Mouse (Mus musculus) liver, postnatal 0 days (tissue): ENCODE results near the gene Chst11. TPM values are rescaled to one million over a fixed set of nuclear protein-coding genes. Genes with fewer than 3 reads are reported as not detected.

Experiments
- ATAC-seq: fragments of 200-750 bp; cut with Nextera tagmentation; 2 replicates; pipeline ENCODE4 v1.8.0; 2017; ENCODE audit warnings: mild to moderate bottlenecking, moderate library complexity
- DNase-seq: peaks from one replicate; pipeline ENCODE4 v3.0.0-alpha.2; 2016
- H3K27ac ChIP-seq: fragments of 300-500 bp; sonication (generic); 2 replicates; pipeline ENCODE4 v1.5.1; 2014; ENCODE audit warnings: antibody characterized with exemption, moderate library complexity, mild to moderate bottlenecking, low read depth
- H3K27me3 ChIP-seq: fragments of 300-500 bp; sonication (generic); 2 replicates; pipeline ENCODE4 v1.6.1; 2014; ENCODE audit warnings: low read length, control low read depth, mixed read lengths; ENCODE audit not compliant: insufficient read depth
- H3K36me3 ChIP-seq: fragments of 300-500 bp; sonication (generic); replicated peaks from 2 replicates; pipeline ENCODE4 v1.6.1; 2014; ENCODE audit warnings: mild to moderate bottlenecking, control low read depth, low read length, moderate library complexity, mixed read lengths; ENCODE audit not compliant: insufficient read depth
- H3K4me1 ChIP-seq: fragments of 300-500 bp; sonication (generic); 2 replicates; pipeline ENCODE4 v1.6.1; 2014; ENCODE audit warnings: antibody characterized with exemption, mild to moderate bottlenecking, control low read depth; ENCODE audit not compliant: insufficient read depth
- H3K4me2 ChIP-seq: fragments of 300-500 bp; sonication (generic); 2 replicates; pipeline ENCODE4 v1.6.1; 2014; ENCODE audit warnings: low read depth, mild to moderate bottlenecking, low read length, moderate library complexity, mixed read lengths
- H3K4me3 ChIP-seq: fragments of 300-500 bp; sonication (generic); 2 replicates; pipeline ENCODE4 v1.5.1; 2014; ENCODE audit warnings: low read depth, low read length
- H3K9ac ChIP-seq: fragments of 300-500 bp; sonication (generic); replicated peaks from 2 replicates; pipeline ENCODE4 v1.6.1; 2014; ENCODE audit warnings: mild to moderate bottlenecking, moderate library complexity
- H3K9me3 ChIP-seq: fragments of 300-500 bp; sonication (generic); 2 replicates; pipeline ENCODE4 v1.6.1; 2016; ENCODE audit warnings: mild to moderate bottlenecking, control low read depth, low read length, mixed read lengths
- CTCF ChIP-seq: sonication (generic); IDR thresholded peaks from 2 replicates; pipeline ENCODE4 v1.5.1; 2016; ENCODE audit warnings: antibody characterized with exemption, low read depth
- EP300 ChIP-seq: IDR thresholded peaks from 2 replicates; pipeline ENCODE4 v1.6.1; 2016; ENCODE audit warnings: antibody characterized with exemption, low read depth, mild to moderate bottlenecking
- WGBS: fragments of 180-500 bp; shearing (Covaris S2); extraction: QIAGEN DNeasy Blood & Tissue Kit; methylation state at CpG from one replicate; pipeline ENCODE4 v1.1.7; 2014; ENCODE audit not compliant: insufficient replicate concordance; 5-methylcytosine and 5-hydroxymethylcytosine counted together
- polyA plus RNA-seq: library from polyadenylated mRNA; unstranded; fragments of >200 nt; fragmentation: Nextera tagmentation; extraction: Ambion mirVana; gene quantifications from 2 replicates; pipeline ENCODE4 v1.2.1, GENCODE M21; 2015

The Chst11 gene
- polyA plus RNA-seq, 1 experiment from 2014 or later, result 0.40 TPM

DNA sequence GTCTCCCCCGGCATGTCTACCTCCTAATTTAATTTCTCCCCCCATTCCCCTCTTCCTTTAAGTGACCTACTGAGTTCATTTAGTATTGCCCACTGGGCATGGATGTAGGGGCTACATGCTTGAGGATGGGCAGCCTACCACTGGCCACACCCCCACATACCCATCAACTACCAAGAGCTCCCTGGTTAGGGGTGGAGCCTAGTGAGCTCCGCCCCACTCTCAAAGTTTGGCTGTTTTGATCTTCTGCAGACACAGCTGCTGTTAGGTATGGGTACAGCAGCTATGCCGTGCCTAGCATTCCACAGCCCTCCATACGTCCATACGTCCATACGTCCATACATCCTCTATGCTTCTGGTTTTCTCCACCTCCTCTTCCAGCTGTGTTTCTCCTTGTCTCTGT is 123.6 kb downstream of the Chst11 start:
- Histone ChIP-seq H3K27ac (no peak overlapping the region), H3K27me3 (no peaks in the 10 kb centered on the region), H3K4me3 (no peak overlapping the region), H3K4me2 (no peak overlapping the region), H3K4me1 (no peaks in the 10 kb centered on the region), H3K9ac (no peak overlapping the region), H3K9me3 (no peaks in the 10 kb centered on the region), H3K36me3 (no peaks in the 10 kb centered on the region)
- no peak for DNase-seq
- TF ChIP-seq EP300 (no peak), CTCF (no peak)
- 93% methylated on average over 6 of the region's 6 CpGs for WGBS
- no peak for ATAC-seq

DNA sequence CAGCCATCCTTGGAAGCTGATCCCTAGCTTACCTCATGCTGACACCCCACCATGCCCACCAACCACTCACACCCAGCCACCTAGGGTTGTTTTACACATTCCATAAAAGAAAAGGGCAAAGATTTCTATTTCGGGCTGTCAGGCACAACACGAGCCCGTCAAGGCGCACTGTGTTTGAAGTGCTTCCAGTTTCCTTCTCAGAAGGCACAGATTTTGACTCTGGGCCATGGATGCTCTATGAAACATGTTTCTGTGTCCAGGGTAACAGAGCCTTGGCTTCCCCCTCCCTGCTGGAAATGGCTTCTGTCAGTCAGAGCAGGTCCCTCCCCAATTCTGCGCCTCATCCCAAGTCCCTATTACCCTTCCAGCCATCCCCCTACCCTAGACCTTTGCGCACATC is 125.7 kb downstream of the Chst11 start:
- no peak for DNase-seq
- H3K9me3 ChIP-seq, result no peaks in the 10 kb centered on the region
- H3K27ac ChIP-seq, result no peak overlapping the region
- no peak for ATAC-seq
- H3K9ac ChIP-seq, result no peak overlapping the region
- WGBS, result 89% methylated on average over 6 of the region's 6 CpGs
- no peak overlapping the region for H3K4me3 ChIP-seq
- H3K27me3 ChIP-seq, result no peaks in the 10 kb centered on the region
- H3K4me1 ChIP-seq, result no peaks in the 10 kb centered on the region
- TF ChIP-seq EP300 (no peak), CTCF (no peak)
- no peaks in the 10 kb centered on the region for H3K36me3 ChIP-seq
- H3K4me2 ChIP-seq, result no peak overlapping the region

DNA sequence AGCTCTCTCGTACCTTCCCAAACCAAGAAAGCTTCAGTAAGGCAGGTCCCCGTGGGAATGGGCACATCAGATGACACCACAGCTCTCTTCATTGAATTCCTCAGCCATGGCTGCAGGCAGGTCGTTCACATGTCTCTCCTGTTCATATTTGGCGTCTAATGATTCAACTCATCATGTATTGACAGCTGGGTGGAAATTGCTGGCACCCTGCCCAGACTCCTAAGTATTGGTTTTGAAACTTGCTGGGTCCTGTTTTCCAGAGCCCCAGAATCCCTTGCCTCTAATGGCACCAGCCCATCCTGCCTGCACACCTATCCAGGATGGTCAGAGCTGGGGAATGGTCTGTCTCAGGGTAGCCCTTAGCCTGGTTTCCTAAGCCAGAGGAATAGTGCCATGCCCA is 127.0 kb downstream of the Chst11 start:
- 61% methylated on average over 4 of the region's 4 CpGs for WGBS
- H3K4me1 ChIP-seq, result no peaks in the 10 kb centered on the region; the same call in 1 of the 2 replicates
- no peak overlapping the region for H3K27ac ChIP-seq
- H3K4me3 ChIP-seq, result no peak overlapping the region
- ATAC-seq (no peak), DNase-seq (no peak)
- H3K4me2 ChIP-seq, result no peak overlapping the region
- no peaks in the 10 kb centered on the region for H3K27me3 ChIP-seq
- no peak overlapping the region for H3K9ac ChIP-seq
- no peaks in the 10 kb centered on the region for H3K36me3 ChIP-seq
- TF ChIP-seq CTCF (no peak), EP300 (no peak)
- no peaks in the 10 kb centered on the region for H3K9me3 ChIP-seq

DNA sequence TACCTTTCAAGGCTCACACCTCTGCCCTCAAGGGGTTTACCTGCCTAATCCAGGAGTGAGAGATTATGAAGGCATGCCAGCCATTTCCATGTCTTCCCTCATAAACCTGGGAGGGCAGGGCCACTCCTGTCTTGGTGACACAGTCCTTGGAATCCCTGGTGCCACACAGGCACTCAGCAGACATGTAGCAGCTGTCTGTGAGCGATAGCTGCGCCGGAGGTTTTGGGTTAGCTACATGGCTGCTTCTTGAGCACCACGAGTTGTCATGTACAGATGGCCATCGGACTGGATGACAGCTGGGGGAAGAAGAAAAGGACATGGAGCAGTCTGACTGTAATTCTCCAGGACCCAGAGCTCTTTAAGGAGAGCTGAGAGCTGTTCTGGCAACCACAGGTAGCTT is 129.3 kb downstream of the Chst11 start:
- DNase-seq (no peak), ATAC-seq (no peak)
- no peak for TF ChIP-seq CTCF

DNA sequence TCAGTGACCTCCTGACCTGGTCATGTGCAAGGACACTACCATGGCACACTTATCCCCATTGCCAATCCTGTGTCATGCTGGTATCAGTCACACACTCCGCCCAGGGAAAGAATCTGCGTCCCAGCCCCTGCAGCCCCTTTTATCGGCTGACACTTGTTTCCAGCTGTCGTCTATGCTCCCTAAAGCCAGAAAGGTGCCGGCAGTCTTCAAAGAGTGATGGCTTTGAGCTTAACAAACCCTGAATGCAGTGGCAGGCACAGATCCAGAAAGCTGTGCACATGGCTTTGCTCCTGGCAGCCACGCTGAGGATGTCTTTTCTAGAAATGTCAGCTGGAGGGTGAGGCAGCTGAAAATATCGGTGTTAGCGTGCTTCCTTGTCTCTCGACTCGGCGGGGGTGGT is 131.6 kb downstream of the Chst11 start:
- WGBS, result 55% methylated on average over 11 of the region's 11 CpGs
- no peaks in the 10 kb centered on the region for H3K9me3 ChIP-seq
- no peak for DNase-seq
- TF ChIP-seq CTCF (no peak), EP300 (no peak)
- H3K4me3 ChIP-seq, result no peak overlapping the region
- H3K36me3 ChIP-seq, result no peaks in the 10 kb centered on the region
- no peaks in the 10 kb centered on the region for H3K27me3 ChIP-seq
- H3K9ac ChIP-seq, result no peak overlapping the region
- H3K27ac ChIP-seq, result no peak overlapping the region
- H3K4me2 ChIP-seq, result no peak overlapping the region
- H3K4me1 ChIP-seq, result no peaks in the 10 kb centered on the region; the same call in 1 of the 2 replicates
- ATAC-seq, result no peak; the same call in 1 of the 2 replicates

More for the DNA sequence above, 129.3 kb downstream of the Chst11 start:
- Histone ChIP-seq H3K36me3 (no peaks in the 10 kb centered on the region), H3K4me1 (no peaks in the 10 kb centered on the region; the same call in 1 of the 2 replicates), H3K9me3 (no peaks in the 10 kb centered on the region), H3K9ac (no peak overlapping the region), H3K4me2 (no peak overlapping the region), H3K27ac (no peak overlapping the region), H3K27me3 (no peaks in the 10 kb centered on the region), H3K4me3 (no peak overlapping the region)
- WGBS, result 72% methylated on average over 5 of the region's 5 CpGs

DNA sequence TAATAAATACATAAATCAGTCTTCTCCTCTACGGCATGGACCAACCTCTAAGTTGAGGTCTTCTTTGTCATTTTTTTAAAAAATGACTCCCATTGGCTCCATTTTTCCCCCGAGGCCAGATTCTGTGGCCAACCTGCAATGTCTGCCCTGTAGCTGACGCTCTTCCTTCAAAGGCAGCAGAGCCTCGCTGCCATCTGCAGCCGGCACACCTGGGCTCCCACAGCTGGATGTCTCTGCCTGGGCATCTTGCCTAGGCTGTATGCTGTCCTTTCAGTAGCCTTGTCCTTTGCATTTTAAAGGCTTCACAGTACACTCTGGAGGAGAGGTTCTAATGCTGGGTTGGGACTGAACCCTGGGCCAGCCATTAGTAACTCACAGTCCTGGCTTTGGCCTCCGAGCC is 132.6 kb downstream of the Chst11 start:
- DNase-seq (no peak), ATAC-seq (no peak)
- Histone ChIP-seq H3K4me1 (no peaks in the 10 kb centered on the region; the same call in 1 of the 2 replicates), H3K4me2 (no peak overlapping the region), H3K9ac (no peak overlapping the region), H3K27me3 (no peaks in the 10 kb centered on the region), H3K27ac (no peak overlapping the region), H3K36me3 (no peaks in the 10 kb centered on the region), H3K9me3 (no peaks in the 10 kb centered on the region), H3K4me3 (no peak overlapping the region)
- TF ChIP-seq EP300 (no peak), CTCF (no peak)
- 88% methylated on average over 6 of the region's 6 CpGs for WGBS

DNA sequence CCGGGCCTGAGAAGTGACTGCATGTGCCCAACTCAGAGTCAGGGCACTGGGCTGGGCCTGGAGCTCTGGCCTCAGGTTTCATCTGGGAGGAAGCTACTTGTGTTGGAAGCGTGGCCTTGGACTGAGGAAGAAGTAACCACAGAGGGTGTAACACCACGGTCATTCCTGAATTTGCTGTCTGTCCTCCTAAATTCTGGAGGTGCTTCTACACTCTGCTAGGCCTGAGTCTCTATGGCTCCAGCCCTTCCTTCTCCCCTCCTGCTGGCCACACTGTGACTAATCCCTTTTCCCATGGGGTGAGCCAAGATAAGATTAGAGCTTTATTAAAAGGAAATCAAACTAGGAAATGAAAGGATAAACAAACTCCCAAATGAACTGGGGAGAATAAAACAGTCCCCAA is 133.3 kb downstream of the Chst11 start:
- Histone ChIP-seq H3K9me3 (no peaks in the 10 kb centered on the region), H3K4me3 (no peak overlapping the region), H3K27ac (no peak overlapping the region), H3K36me3 (no peaks in the 10 kb centered on the region), H3K27me3 (no peaks in the 10 kb centered on the region), H3K4me1 (no peaks in the 10 kb centered on the region; the same call in 1 of the 2 replicates), H3K4me2 (no peak overlapping the region), H3K9ac (no peak overlapping the region)
- 50% methylated on average over 3 of the region's 3 CpGs for WGBS
- ATAC-seq, result no peak
- TF ChIP-seq CTCF (no peak), EP300 (no peak)
- no peak for DNase-seq
